Mouse (Mus musculus): ENCODE measurements around the gene Cybrd1. TPM values are rescaled to one million over a fixed set of nuclear protein-coding genes. Genes with fewer than 3 reads are reported as not detected.

The Cybrd1 gene
- polyA plus RNA-seq, 1 experiment, result not detected

DNA sequence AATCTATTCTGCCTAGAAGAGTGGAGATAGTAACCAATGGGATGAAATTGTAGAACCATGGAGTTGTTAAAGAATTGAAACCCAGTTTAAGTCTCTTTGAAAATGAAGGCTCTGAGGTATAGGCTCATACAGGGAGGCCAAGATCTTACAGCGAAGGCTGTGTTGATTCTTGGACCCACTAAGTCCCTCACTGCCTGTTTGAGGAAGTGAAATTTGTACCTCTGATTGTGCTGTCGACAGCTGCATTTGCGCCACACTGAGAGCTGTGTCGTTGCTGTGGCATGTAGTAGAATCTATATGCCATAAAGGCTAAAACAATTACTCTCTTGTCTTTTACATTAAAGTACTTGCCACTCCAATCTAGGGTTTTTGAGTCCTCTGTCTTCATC lies 14.4 kb upstream of the Cybrd1 start:
- no peak for TF ChIP-seq MYOG (IDR thresholded peaks at IDR 0.05; ENCODE audit: control insufficient read depth, extremely low read depth, insufficient read length)
- no peaks in the 10 kb centered on the region for H3K79me2 ChIP-seq (ENCODE audit: control insufficient read depth, insufficient read depth)
- no peak overlapping the region for H3K4me3 ChIP-seq (ENCODE audit: insufficient read depth, poor library complexity, severe bottlenecking)
- H3K79me3 ChIP-seq (ENCODE audit: low read depth), result no peaks in the 10 kb centered on the region
- H3K36me3 ChIP-seq (ENCODE audit: control insufficient read depth, insufficient read depth), result peaks cover 7% of the 10 kb centered on the region
- peaks cover 3% of the 10 kb centered on the region for H3K27me3 ChIP-seq (ENCODE audit: control insufficient read depth, insufficient read depth, insufficient read length)
- H3ac ChIP-seq (ENCODE audit: control insufficient read depth, insufficient read length, low read depth), result no peak overlapping the region

GRCm38 (mm10) chr2:71104696-71105095 lies 13.0 kb upstream of the Cybrd1 start:
- Histone ChIP-seq H3K79me3 (ENCODE audit: low read depth) (no peaks in the 10 kb centered on the region), H3K36me3 (ENCODE audit: control insufficient read depth, insufficient read depth) (peaks cover 7% of the 10 kb centered on the region), H3K79me2 (ENCODE audit: control insufficient read depth, insufficient read depth) (no peaks in the 10 kb centered on the region), H3K4me3 (ENCODE audit: insufficient read depth, poor library complexity, severe bottlenecking) (no peak overlapping the region), H3K27me3 (ENCODE audit: control insufficient read depth, insufficient read depth, insufficient read length) (peaks cover 3% of the 10 kb centered on the region), H3ac (ENCODE audit: control insufficient read depth, insufficient read length, low read depth) (no peak overlapping the region)
- TF ChIP-seq CTCF (IDR thresholded peaks at IDR 0.05; ENCODE audit: control insufficient read depth, insufficient read depth, insufficient read length), result no peak
- TF ChIP-seq FOSL1 (IDR thresholded peaks at IDR 0.05; ENCODE audit: insufficient read depth, low read length, poor library complexity, severe bottlenecking), result no peak
- no peak for TF ChIP-seq CEBPB (IDR thresholded peaks at IDR 0.05; ENCODE audit: low read depth)
- no peak for TF ChIP-seq MAX (IDR thresholded peaks at IDR 0.05)
- TF ChIP-seq MYOD1 (IDR thresholded peaks at IDR 0.05; ENCODE audit: control insufficient read depth, insufficient read length, low read depth), result no peak
- TF ChIP-seq MYOG (IDR thresholded peaks at IDR 0.05; ENCODE audit: control insufficient read depth, extremely low read depth, insufficient read length), result no peak
- no peak for TF ChIP-seq USF1 (IDR thresholded peaks at IDR 0.05; ENCODE audit: low read depth)

- Histone ChIP-seq H3K27me3 (ENCODE audit: control insufficient read depth, insufficient read depth, insufficient read length) (peaks cover 3% of the 10 kb centered on the region), H3K36me3 (ENCODE audit: control insufficient read depth, insufficient read depth) (peaks cover 4% of the 10 kb centered on the region), H3ac (ENCODE audit: control insufficient read depth, insufficient read length, low read depth) (no peak overlapping the region), H3K4me3 (ENCODE audit: insufficient read depth, poor library complexity, severe bottlenecking) (no peak overlapping the region), H3K79me3 (ENCODE audit: low read depth) (no peaks in the 10 kb centered on the region), H3K79me2 (ENCODE audit: control insufficient read depth, insufficient read depth) (no peaks in the 10 kb centered on the region)
- TF ChIP-seq USF1 (IDR thresholded peaks at IDR 0.05; ENCODE audit: low read depth) (no peak), MYOD1 (IDR thresholded peaks at IDR 0.05; ENCODE audit: control insufficient read depth, insufficient read length, low read depth) (no peak), MYOG (IDR thresholded peaks at IDR 0.05; ENCODE audit: control insufficient read depth, extremely low read depth, insufficient read length) (no peak), MAX (IDR thresholded peaks at IDR 0.05) (no peak), CEBPB (IDR thresholded peaks at IDR 0.05; ENCODE audit: low read depth) (no peak), CTCF (IDR thresholded peaks at IDR 0.05; ENCODE audit: control insufficient read depth, insufficient read depth, insufficient read length) (no peak), FOSL1 (IDR thresholded peaks at IDR 0.05; ENCODE audit: insufficient read depth, low read length, poor library complexity, severe bottlenecking) (no peak)
Observed at GRCm38 (mm10) chr2:71105469-71106215, 12.1 kb upstream of the Cybrd1 start.

DNA sequence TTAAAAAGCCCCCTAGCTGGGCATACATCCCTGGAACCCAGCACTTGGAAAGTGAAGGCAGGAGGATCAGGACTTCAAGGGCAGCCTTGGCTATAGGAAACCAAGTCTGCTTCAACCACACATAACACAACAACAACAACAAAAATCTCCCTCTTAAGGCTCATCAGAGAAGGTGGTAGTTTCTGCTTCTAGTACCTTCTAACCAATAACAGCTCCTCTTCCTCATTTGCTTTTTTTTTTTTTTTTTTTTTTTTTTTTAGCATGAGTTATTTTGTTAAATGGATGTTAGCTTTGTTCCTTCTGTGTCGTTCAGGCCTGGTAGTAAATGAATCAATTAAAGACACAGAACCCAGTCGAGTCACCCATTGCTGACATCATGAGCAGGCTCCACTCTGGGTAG lies 10.5 kb upstream of the Cybrd1 start:
- H3K27me3 ChIP-seq (ENCODE audit: control insufficient read depth, insufficient read depth, insufficient read length), result peaks cover 3% of the 10 kb centered on the region
- H3K79me3 ChIP-seq (ENCODE audit: low read depth), result no peaks in the 10 kb centered on the region
- H3K36me3 ChIP-seq (ENCODE audit: control insufficient read depth, insufficient read depth), result no peaks in the 10 kb centered on the region
- no peaks in the 10 kb centered on the region for H3K79me2 ChIP-seq (ENCODE audit: control insufficient read depth, insufficient read depth)
- no peak overlapping the region for H3K4me3 ChIP-seq (ENCODE audit: insufficient read depth, poor library complexity, severe bottlenecking)
- H3ac ChIP-seq (ENCODE audit: control insufficient read depth, insufficient read length, low read depth), result no peak overlapping the region
- TF ChIP-seq CEBPB (IDR thresholded peaks at IDR 0.05; ENCODE audit: low read depth) (no peak), CTCF (IDR thresholded peaks at IDR 0.05; ENCODE audit: control insufficient read depth, insufficient read depth, insufficient read length) (no peak), FOSL1 (IDR thresholded peaks at IDR 0.05; ENCODE audit: insufficient read depth, low read length, poor library complexity, severe bottlenecking) (no peak), MYOD1 (IDR thresholded peaks at IDR 0.05; ENCODE audit: control insufficient read depth, insufficient read length, low read depth) (no peak), MAX (IDR thresholded peaks at IDR 0.05) (no peak), MYOG (IDR thresholded peaks at IDR 0.05; ENCODE audit: control insufficient read depth, extremely low read depth, insufficient read length) (no peak), USF1 (IDR thresholded peaks at IDR 0.05; ENCODE audit: low read depth) (no peak)

DNA sequence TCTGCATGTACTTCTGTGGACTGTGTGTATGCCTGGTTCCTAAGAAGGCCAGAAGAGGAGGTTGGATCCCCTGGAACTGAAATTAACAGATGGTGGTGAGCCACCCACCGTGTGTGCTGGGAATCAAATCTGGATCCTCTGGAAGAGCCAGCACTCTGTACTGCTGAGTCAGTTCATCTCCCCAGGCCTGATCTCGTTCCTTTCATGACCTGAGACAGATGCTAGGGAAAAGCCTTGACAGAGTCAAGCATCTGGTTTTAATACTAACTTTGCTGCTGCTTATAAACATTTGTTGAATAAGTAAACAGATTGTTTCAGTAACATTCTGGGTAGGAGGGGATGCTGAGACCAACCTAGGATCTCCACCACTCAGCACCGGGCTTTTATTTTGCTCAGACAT lies 9.2 kb upstream of the Cybrd1 start:
- Histone ChIP-seq H3ac (ENCODE audit: control insufficient read depth, insufficient read length, low read depth) (no peak overlapping the region), H3K36me3 (ENCODE audit: control insufficient read depth, insufficient read depth) (no peaks in the 10 kb centered on the region), H3K27me3 (ENCODE audit: control insufficient read depth, insufficient read depth, insufficient read length) (peaks cover 3% of the 10 kb centered on the region), H3K79me3 (ENCODE audit: low read depth) (no peaks in the 10 kb centered on the region), H3K4me3 (ENCODE audit: insufficient read depth, poor library complexity, severe bottlenecking) (no peak overlapping the region), H3K79me2 (ENCODE audit: control insufficient read depth, insufficient read depth) (no peaks in the 10 kb centered on the region)
- no peak for TF ChIP-seq MYOG (IDR thresholded peaks at IDR 0.05; ENCODE audit: control insufficient read depth, extremely low read depth, insufficient read length)
- TF ChIP-seq CEBPB (IDR thresholded peaks at IDR 0.05; ENCODE audit: low read depth), result no peak
- TF ChIP-seq MYOD1 (IDR thresholded peaks at IDR 0.05; ENCODE audit: control insufficient read depth, insufficient read length, low read depth), result no peak
- no peak for TF ChIP-seq FOSL1 (IDR thresholded peaks at IDR 0.05; ENCODE audit: insufficient read depth, low read length, poor library complexity, severe bottlenecking)
